Mouse (Mus musculus): ENCODE measurements at regions not wholly inside any gene's neighbourhood (a gene's known extent, or its start where the extent isn't known, plus 50 kb on each side); places are given as distances from the start of the nearest gene placed in this dataset.

GRCm38 (mm10) chr5:26170717-26171500, 49.7 kb upstream of the Gm10220 start:
- TF ChIP-seq CTCF (IDR thresholded peaks at IDR 0.05; ENCODE audit: low read depth): no peak
- TF ChIP-seq EP300 (IDR thresholded peaks at IDR 0.05; ENCODE audit: low read depth): no peak

Measured in heart, postnatal 0 days (tissue).